Mouse (Mus musculus) midbrain, embryonic 14.5 days (tissue): ENCODE results near the gene Mpzl2. TPM values are rescaled to one million over a fixed set of nuclear protein-coding genes. Genes with fewer than 3 reads are reported as not detected.

ENCODE experiments used
- ATAC-seq: fragments of 200-750 bp; cut with Nextera tagmentation; 2 replicates; pipeline ENCODE4 v1.8.0; 2017; ENCODE audit warnings: moderate number of reproducible peaks, moderate library complexity; ENCODE audit not compliant: low FRiP score, low TSS enrichment
- DNase-seq: peaks from one replicate; pipeline ENCODE4 v3.0.0-alpha.2; 2015
- H3K27ac ChIP-seq: fragments of 300-500 bp; sonication (generic); replicated peaks from 2 replicates; pipeline ENCODE4 v1.5.1; 2014; ENCODE audit warnings: mild to moderate bottlenecking, low read depth, low read length, moderate library complexity
- H3K27me3 ChIP-seq: fragments of 300-500 bp; sonication (generic); 2 replicates; pipeline ENCODE4 v1.6.1; 2014; ENCODE audit warnings: low read length, control low read depth, mixed read lengths; ENCODE audit not compliant: control insufficient read depth, insufficient read depth
- H3K36me3 ChIP-seq: fragments of 300-500 bp; sonication (generic); 2 replicates; pipeline ENCODE4 v1.6.1; 2014; ENCODE audit warnings: low read length, control low read depth; ENCODE audit not compliant: control insufficient read depth, insufficient read depth
- H3K4me1 ChIP-seq: fragments of 300-500 bp; sonication (generic); 2 replicates; pipeline ENCODE4 v1.6.1; 2014; ENCODE audit warnings: mild to moderate bottlenecking, antibody characterized with exemption, low read length, control low read depth; ENCODE audit not compliant: control insufficient read depth, insufficient read depth
- H3K4me2 ChIP-seq: fragments of 300-500 bp; sonication (generic); 2 replicates; pipeline ENCODE4 v1.6.1; 2014; ENCODE audit warnings: mild to moderate bottlenecking, low read length, moderate library complexity
- H3K4me3 ChIP-seq: fragments of 300-500 bp; sonication (generic); replicated peaks from 2 replicates; pipeline ENCODE4 v1.5.1; 2014; ENCODE audit warnings: low read depth, low read length
- H3K9ac ChIP-seq: fragments of 300-500 bp; sonication (generic); replicated peaks from 2 replicates; pipeline ENCODE4 v1.6.1; 2014; ENCODE audit warnings: mild to moderate bottlenecking, low read length, moderate library complexity
- H3K9me3 ChIP-seq: fragments of 300-500 bp; sonication (generic); 2 replicates; pipeline ENCODE4 v1.6.1; 2016; ENCODE audit warnings: low read length, control low read depth, mixed read lengths; ENCODE audit not compliant: control insufficient read depth
- WGBS: fragments of 180-500 bp; shearing (Covaris S2); extraction: QIAGEN DNeasy Blood & Tissue Kit; methylation state at CpG from one replicate; pipeline ENCODE4 v1.1.7; 2014; 5-methylcytosine and 5-hydroxymethylcytosine counted together
- polyA plus RNA-seq: library from polyadenylated mRNA; unstranded; fragments of >200 nt; fragmentation: Nextera tagmentation; extraction: Ambion mirVana; gene quantifications from 2 replicates; pipeline ENCODE4 v1.2.1, GENCODE M21; 2014

The Mpzl2 gene
- polyA plus RNA-seq, 1 experiment from 2014 or later = 0.20 TPM

DNA sequence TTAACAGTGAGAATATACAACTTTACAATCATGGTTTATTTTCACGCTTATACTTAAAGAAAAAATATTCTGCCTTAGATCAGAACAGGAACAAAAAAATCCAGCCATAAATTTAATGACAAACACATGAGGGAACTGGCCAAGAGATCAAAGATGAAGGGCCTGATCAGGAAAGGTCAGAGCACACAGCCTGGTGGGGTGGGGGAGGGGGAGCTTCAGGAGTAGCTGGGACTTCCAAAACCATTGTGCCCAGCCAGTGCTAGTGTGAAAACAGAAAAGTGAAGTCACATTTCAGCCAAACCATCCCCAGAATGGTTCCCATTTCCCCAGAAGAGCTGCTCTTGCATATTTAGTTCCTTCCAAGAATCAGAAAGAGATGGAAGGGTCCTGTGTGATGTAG, 62.9 kb downstream of the Mpzl2 start:
- Histone ChIP-seq H3K36me3 (no peaks in the 10 kb centered on the region), H3K9ac (no peak overlapping the region), H3K4me1 (no peaks in the 10 kb centered on the region), H3K27ac (no peak overlapping the region), H3K9me3 (no peaks in the 10 kb centered on the region), H3K4me2 (no peak overlapping the region), H3K4me3 (no peak overlapping the region), H3K27me3 (no peaks in the 10 kb centered on the region)
- DNase-seq (no peak), ATAC-seq (no peak)
- WGBS = 93% methylated on average over 1 of the region's 1 CpGs

DNA sequence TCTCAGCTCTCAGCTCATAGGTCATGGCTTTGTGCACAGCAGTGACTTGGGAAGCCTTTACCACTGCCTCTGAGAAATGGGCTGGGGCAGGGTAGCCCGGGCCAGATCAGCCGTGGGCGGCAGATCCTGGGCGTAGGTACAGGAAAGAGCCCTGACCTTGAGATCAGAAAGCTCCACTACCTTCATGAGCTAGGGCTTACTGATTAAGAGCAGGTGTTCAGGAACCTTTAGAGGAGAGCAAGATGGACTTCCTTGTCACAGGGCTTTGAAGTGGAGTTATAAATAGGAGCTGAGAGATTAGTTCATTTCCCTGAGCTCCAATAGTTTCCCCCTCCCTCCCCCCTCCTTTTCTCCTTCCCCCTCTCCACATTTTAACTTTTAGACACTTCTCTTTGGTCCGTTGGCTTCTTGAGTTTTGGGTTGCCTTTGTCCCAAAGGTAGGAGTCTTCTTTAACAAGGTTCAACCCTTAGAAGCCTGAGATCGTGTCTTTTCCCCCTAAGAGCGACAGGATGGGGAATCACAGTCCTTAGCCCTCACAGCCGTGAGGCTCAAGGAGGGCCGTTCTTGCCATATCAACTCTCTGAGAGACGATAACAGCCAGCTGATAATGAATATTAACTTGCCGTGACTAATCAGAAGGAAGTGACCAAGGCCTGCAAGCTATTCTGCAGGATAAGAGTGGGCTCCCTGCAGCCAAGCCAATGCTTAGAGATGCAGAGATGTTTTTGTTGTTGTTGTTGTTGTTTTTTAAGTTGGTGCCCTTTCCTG, 63.8 kb downstream of the Mpzl2 start:
- Histone ChIP-seq H3K4me3 (no peak overlapping the region), H3K27me3 (no peaks in the 10 kb centered on the region), H3K9ac (no peak overlapping the region), H3K36me3 (no peaks in the 10 kb centered on the region), H3K4me1 (no peaks in the 10 kb centered on the region), H3K4me2 (no peak overlapping the region), H3K9me3 (no peaks in the 10 kb centered on the region), H3K27ac (no peak overlapping the region)
- WGBS = 69% methylated on average over 11 of the region's 11 CpGs
- no peak for ATAC-seq
- DNase-seq = no peak

Other genes starting within 250 kb of the Mpzl2 start
- gene Tmem25, start 240.5 kb upstream of the Mpzl2 start, polyA plus RNA-seq = 10.0 and 15.6 TPM in 2 replicates
- 0.41 and 0.72 TPM in 2 replicates for gene Ttc36, start 236.7 kb upstream of the Mpzl2 start, polyA plus RNA-seq
- gene Kmt2a, start 158.5 kb upstream of the Mpzl2 start, polyA plus RNA-seq = 21.0 and 22.2 TPM in 2 replicates
- gene Atp5l, start 119.1 kb upstream of the Mpzl2 start, polyA plus RNA-seq = 698 and 917 TPM in 2 replicates
- gene Ube4a, start 74.2 kb upstream of the Mpzl2 start, polyA plus RNA-seq = 53.0 and 59.0 TPM in 2 replicates
- not detected in 2 replicates for gene Cd3g, start 59.4 kb upstream of the Mpzl2 start, polyA plus RNA-seq
- not detected in 2 replicates for gene Cd3d, start 58.0 kb upstream of the Mpzl2 start, polyA plus RNA-seq
- not detected in 2 replicates for gene Cd3e, start 30.2 kb upstream of the Mpzl2 start, polyA plus RNA-seq
- gene Mpzl3, start 15.4 kb downstream of the Mpzl2 start, polyA plus RNA-seq = 0.80 and 1.0 TPM in 2 replicates
- 0.12 and 0.24 TPM in 2 replicates for gene Jaml, start 39.4 kb downstream of the Mpzl2 start, polyA plus RNA-seq
- gene Scn2b, start 78.0 kb downstream of the Mpzl2 start, polyA plus RNA-seq = 6.6 and 8.1 TPM in 2 replicates
- gene Scn4b, start 98.6 kb downstream of the Mpzl2 start, polyA plus RNA-seq = 0.05 TPM in 1 of 2 replicates, not detected in the other
- gene BC049352, start 142.2 kb downstream of the Mpzl2 start, polyA plus RNA-seq = not detected in 2 replicates
- not detected in 2 replicates for gene Tmprss4, start 164.3 kb downstream of the Mpzl2 start, polyA plus RNA-seq
- 0.34 and 0.67 TPM in 2 replicates for gene Il10ra, start 229.3 kb downstream of the Mpzl2 start, polyA plus RNA-seq